Mouse (Mus musculus): ENCODE measurements around the gene Rbm17. TPM values are rescaled to one million over a fixed set of nuclear protein-coding genes. Genes with fewer than 3 reads are reported as not detected.

The Rbm17 gene
- polyA plus RNA-seq, 1 experiment, result 258 TPM

- Histone ChIP-seq H3K27me3 (ENCODE audit: control insufficient read depth, insufficient read depth, low read length, poor library complexity, severe bottlenecking) (no peaks in the 10 kb centered on the region), H3K9me3 (replicated peaks; ENCODE audit: control insufficient read depth, insufficient read depth, low read length, poor library complexity, severe bottlenecking) (no peaks in the 10 kb centered on the region), H3K36me3 (ENCODE audit: control insufficient read depth, insufficient read depth, low read length, poor library complexity, severe bottlenecking) (peaks cover 4% of the 10 kb centered on the region; the same call in 1 of the 2 replicates), H3K4me1 (ENCODE audit: control insufficient read depth, insufficient read depth, low read length) (no peaks in the 10 kb centered on the region), H3K27ac (ENCODE audit: insufficient read depth, low read length) (no peak overlapping the region), H3K4me3 (ENCODE audit: low read depth, low read length) (no peak overlapping the region), H3K9ac (ENCODE audit: low read depth, poor library complexity, severe bottlenecking) (no peak overlapping the region)
- TF ChIP-seq EP300 (IDR thresholded peaks at IDR 0.05; ENCODE audit: insufficient read depth, low read depth, low read length) (no peak), CTCF (IDR thresholded peaks at IDR 0.05; ENCODE audit: low read depth, low read length) (no peak)
Measured at GRCm38 (mm10) chr2:11579399-11579798, 24.6 kb downstream of the Rbm17 start.

GRCm38 (mm10) chr2:11578187-11578586 lies 25.8 kb downstream of the Rbm17 start:
- no peaks in the 10 kb centered on the region for H3K4me1 ChIP-seq (ENCODE audit: control insufficient read depth, insufficient read depth, low read length)
- no peak overlapping the region for H3K27ac ChIP-seq (ENCODE audit: insufficient read depth, low read length)
- H3K27me3 ChIP-seq (ENCODE audit: control insufficient read depth, insufficient read depth, low read length, poor library complexity, severe bottlenecking), result no peaks in the 10 kb centered on the region
- H3K9ac ChIP-seq (ENCODE audit: low read depth, poor library complexity, severe bottlenecking), result no peak overlapping the region
- H3K9me3 ChIP-seq (replicated peaks; ENCODE audit: control insufficient read depth, insufficient read depth, low read length, poor library complexity, severe bottlenecking), result no peaks in the 10 kb centered on the region
- no peaks in the 10 kb centered on the region for H3K36me3 ChIP-seq (ENCODE audit: control insufficient read depth, insufficient read depth, low read length, poor library complexity, severe bottlenecking)
- H3K4me3 ChIP-seq (ENCODE audit: low read depth, low read length), result no peak overlapping the region
- TF ChIP-seq EP300 (IDR thresholded peaks at IDR 0.05; ENCODE audit: insufficient read depth, low read depth, low read length) (no peak), POLR2A (IDR thresholded peaks at IDR 0.05; ENCODE audit: insufficient read depth, low read length) (no peak), CTCF (IDR thresholded peaks at IDR 0.05; ENCODE audit: low read depth, low read length) (no peak)

- no peak for TF ChIP-seq CTCF (IDR thresholded peaks at IDR 0.05; ENCODE audit: low read depth, low read length)
- no peak for TF ChIP-seq POLR2A (IDR thresholded peaks at IDR 0.05; ENCODE audit: insufficient read depth, low read length)
- TF ChIP-seq EP300 (IDR thresholded peaks at IDR 0.05; ENCODE audit: insufficient read depth, low read depth, low read length), result no peak
- Histone ChIP-seq H3K27me3 (ENCODE audit: control insufficient read depth, insufficient read depth, low read length, poor library complexity, severe bottlenecking) (no peaks in the 10 kb centered on the region), H3K9me3 (replicated peaks; ENCODE audit: control insufficient read depth, insufficient read depth, low read length, poor library complexity, severe bottlenecking) (no peaks in the 10 kb centered on the region), H3K27ac (ENCODE audit: insufficient read depth, low read length) (no peak overlapping the region), H3K36me3 (ENCODE audit: control insufficient read depth, insufficient read depth, low read length, poor library complexity, severe bottlenecking) (no peaks in the 10 kb centered on the region), H3K9ac (ENCODE audit: low read depth, poor library complexity, severe bottlenecking) (no peak overlapping the region), H3K4me3 (ENCODE audit: low read depth, low read length) (no peak overlapping the region), H3K4me1 (ENCODE audit: control insufficient read depth, insufficient read depth, low read length) (no peaks in the 10 kb centered on the region)
Measured at GRCm38 (mm10) chr2:11573684-11574083, 30.3 kb downstream of the Rbm17 start.

- Histone ChIP-seq H3K9ac (ENCODE audit: low read depth, poor library complexity, severe bottlenecking) (no peak overlapping the region), H3K4me3 (ENCODE audit: low read depth, low read length) (no peak overlapping the region), H3K27ac (ENCODE audit: insufficient read depth, low read length) (no peak overlapping the region), H3K9me3 (replicated peaks; ENCODE audit: control insufficient read depth, insufficient read depth, low read length, poor library complexity, severe bottlenecking) (no peaks in the 10 kb centered on the region), H3K36me3 (ENCODE audit: control insufficient read depth, insufficient read depth, low read length, poor library complexity, severe bottlenecking) (no peaks in the 10 kb centered on the region), H3K27me3 (ENCODE audit: control insufficient read depth, insufficient read depth, low read length, poor library complexity, severe bottlenecking) (no peaks in the 10 kb centered on the region), H3K4me1 (ENCODE audit: control insufficient read depth, insufficient read depth, low read length) (no peaks in the 10 kb centered on the region)
- TF ChIP-seq POLR2A (IDR thresholded peaks at IDR 0.05; ENCODE audit: insufficient read depth, low read length) (no peak), CTCF (IDR thresholded peaks at IDR 0.05; ENCODE audit: low read depth, low read length) (no peak), EP300 (IDR thresholded peaks at IDR 0.05; ENCODE audit: insufficient read depth, low read depth, low read length) (0 out of 2 replicates have a peak, but pooled peaks have one; percentile 26)
Measured at GRCm38 (mm10) chr2:11571004-11571535, 32.9 kb downstream of the Rbm17 start.

- Histone ChIP-seq H3K9ac (ENCODE audit: low read depth, poor library complexity, severe bottlenecking) (no peak overlapping the region), H3K27ac (ENCODE audit: insufficient read depth, low read length) (no peak overlapping the region), H3K4me1 (ENCODE audit: control insufficient read depth, insufficient read depth, low read length) (no peaks in the 10 kb centered on the region), H3K9me3 (replicated peaks; ENCODE audit: control insufficient read depth, insufficient read depth, low read length, poor library complexity, severe bottlenecking) (no peaks in the 10 kb centered on the region), H3K4me3 (ENCODE audit: low read depth, low read length) (no peak overlapping the region), H3K27me3 (ENCODE audit: control insufficient read depth, insufficient read depth, low read length, poor library complexity, severe bottlenecking) (no peaks in the 10 kb centered on the region), H3K36me3 (ENCODE audit: control insufficient read depth, insufficient read depth, low read length, poor library complexity, severe bottlenecking) (no peaks in the 10 kb centered on the region)
- TF ChIP-seq POLR2A (IDR thresholded peaks at IDR 0.05; ENCODE audit: insufficient read depth, low read length) (no peak), EP300 (IDR thresholded peaks at IDR 0.05; ENCODE audit: insufficient read depth, low read depth, low read length) (no peak), CTCF (IDR thresholded peaks at IDR 0.05; ENCODE audit: low read depth, low read length) (no peak)
Measured at GRCm38 (mm10) chr2:11568471-11568870, 35.5 kb downstream of the Rbm17 start.

GRCm38 (mm10) chr2:11567781-11568362 lies 36.1 kb downstream of the Rbm17 start:
- Histone ChIP-seq H3K27ac (ENCODE audit: insufficient read depth, low read length) (no peak overlapping the region), H3K27me3 (ENCODE audit: control insufficient read depth, insufficient read depth, low read length, poor library complexity, severe bottlenecking) (no peaks in the 10 kb centered on the region), H3K4me1 (ENCODE audit: control insufficient read depth, insufficient read depth, low read length) (no peaks in the 10 kb centered on the region), H3K9me3 (replicated peaks; ENCODE audit: control insufficient read depth, insufficient read depth, low read length, poor library complexity, severe bottlenecking) (no peaks in the 10 kb centered on the region), H3K9ac (ENCODE audit: low read depth, poor library complexity, severe bottlenecking) (no peak overlapping the region), H3K36me3 (ENCODE audit: control insufficient read depth, insufficient read depth, low read length, poor library complexity, severe bottlenecking) (no peaks in the 10 kb centered on the region), H3K4me3 (ENCODE audit: low read depth, low read length) (no peak overlapping the region)
- TF ChIP-seq EP300 (IDR thresholded peaks at IDR 0.05; ENCODE audit: insufficient read depth, low read depth, low read length) (no peak), POLR2A (IDR thresholded peaks at IDR 0.05; ENCODE audit: insufficient read depth, low read length) (no peak), CTCF (IDR thresholded peaks at IDR 0.05; ENCODE audit: low read depth, low read length) (no peak)
